Mouse (Mus musculus): ENCODE data around the gene Pgpep1. TPM values are rescaled to one million over a fixed set of nuclear protein-coding genes. Genes with fewer than 3 reads are reported as not detected.

Gene Pgpep1
- polyA plus RNA-seq, 1 experiment: 30.2 TPM

DNA sequence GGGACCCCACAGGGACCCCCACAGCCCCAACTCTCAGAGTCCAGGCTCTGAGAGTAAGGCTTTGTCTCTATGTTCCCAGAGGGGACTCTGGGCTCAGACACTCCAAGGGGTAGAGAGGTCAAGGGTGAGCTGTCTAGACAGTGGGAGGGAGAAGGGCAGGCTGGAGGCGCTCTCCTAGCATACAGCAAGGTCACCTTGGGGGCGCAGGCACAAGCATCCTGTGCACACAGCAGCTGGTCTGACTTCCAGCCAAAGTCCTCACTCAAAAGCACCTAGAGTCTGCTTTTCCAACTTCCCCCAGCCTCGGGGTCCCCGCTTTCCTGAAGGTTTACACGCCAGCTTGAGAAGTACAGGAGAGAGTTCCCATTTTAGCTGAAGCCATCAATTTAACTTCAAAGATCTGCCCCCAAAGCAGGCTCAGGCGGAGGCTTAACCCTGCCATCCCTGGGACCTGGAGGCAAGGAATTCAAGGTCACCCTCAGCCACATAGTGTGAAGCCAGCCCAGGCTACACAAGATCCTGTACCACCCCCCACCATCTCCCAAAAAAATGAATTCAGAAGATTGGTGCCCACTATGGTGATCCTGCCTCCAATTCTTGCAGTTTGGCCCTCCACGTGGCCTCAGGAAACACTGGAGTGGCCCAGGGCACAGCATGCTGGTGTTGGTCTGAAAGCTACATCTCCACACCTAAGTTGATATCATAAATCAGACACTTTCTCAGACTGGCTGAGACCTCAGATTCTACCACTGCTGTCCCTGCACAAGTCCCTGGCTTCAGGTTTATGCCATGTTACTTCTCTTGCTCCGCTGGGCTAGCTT is 12.6 kb downstream of the Pgpep1 start:
- TF ChIP-seq EP300 (IDR thresholded peaks at IDR 0.05; ENCODE audit: insufficient read depth, low read depth, low read length) (peak; percentile 98), CTCF (IDR thresholded peaks at IDR 0.05; ENCODE audit: low read depth, low read length) (no peak)
- H3K27me3 ChIP-seq (ENCODE audit: control insufficient read depth, insufficient read depth, low read length, poor library complexity, severe bottlenecking): no peaks in the 10 kb centered on the region
- peaks cover 30% of the 10 kb centered on the region for H3K4me1 ChIP-seq (ENCODE audit: control insufficient read depth, insufficient read depth, low read length)
- H3K36me3 ChIP-seq (ENCODE audit: control insufficient read depth, insufficient read depth, low read length, poor library complexity, severe bottlenecking): peaks cover 12% of the 10 kb centered on the region; the same call in 1 of the 2 replicates
- no peaks in the 10 kb centered on the region for H3K9me3 ChIP-seq (replicated peaks; ENCODE audit: control insufficient read depth, insufficient read depth, low read length, poor library complexity, severe bottlenecking)
- peak overlapping the region; percentile 73 for H3K27ac ChIP-seq (ENCODE audit: insufficient read depth, low read length)
- H3K9ac ChIP-seq (ENCODE audit: low read depth, poor library complexity, severe bottlenecking): peak overlapping the region; percentile 50
- H3K4me3 ChIP-seq (ENCODE audit: low read depth, low read length): no peak overlapping the region

DNA sequence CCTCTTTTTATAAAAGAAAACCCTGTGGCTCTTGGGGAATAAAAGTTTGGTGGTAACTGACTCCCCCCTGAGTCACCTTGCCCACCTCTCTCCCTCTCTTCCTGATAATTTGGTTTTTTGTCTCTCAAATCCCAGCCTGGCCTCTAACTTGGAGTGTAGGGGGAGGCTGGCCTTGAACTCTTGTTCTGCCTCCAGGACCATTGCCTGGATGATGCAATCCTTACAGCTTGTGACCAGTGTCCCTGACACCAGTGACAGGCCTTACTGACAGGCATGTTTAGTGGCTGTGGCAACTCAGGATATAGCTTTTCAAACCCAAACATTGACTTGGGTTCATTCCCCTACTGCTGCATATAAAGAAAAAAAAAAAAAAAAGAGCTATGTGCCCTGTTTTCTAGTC is 13.4 kb downstream of the Pgpep1 start:
- Histone ChIP-seq H3K27me3 (ENCODE audit: control insufficient read depth, insufficient read depth, low read length, poor library complexity, severe bottlenecking) (no peaks in the 10 kb centered on the region), H3K4me1 (ENCODE audit: control insufficient read depth, insufficient read depth, low read length) (peaks cover 27% of the 10 kb centered on the region), H3K27ac (ENCODE audit: insufficient read depth, low read length) (peak overlapping the region; percentile 73), H3K9ac (ENCODE audit: low read depth, poor library complexity, severe bottlenecking) (peak overlapping the region; percentile 50), H3K9me3 (replicated peaks; ENCODE audit: control insufficient read depth, insufficient read depth, low read length, poor library complexity, severe bottlenecking) (no peaks in the 10 kb centered on the region), H3K4me3 (ENCODE audit: low read depth, low read length) (no peak overlapping the region), H3K36me3 (ENCODE audit: control insufficient read depth, insufficient read depth, low read length, poor library complexity, severe bottlenecking) (peaks cover 9% of the 10 kb centered on the region; the same call in 1 of the 2 replicates)
- TF ChIP-seq POLR2A (IDR thresholded peaks at IDR 0.05; ENCODE audit: insufficient read depth, low read length) (no peak), EP300 (IDR thresholded peaks at IDR 0.05; ENCODE audit: insufficient read depth, low read depth, low read length) (no peak), CTCF (IDR thresholded peaks at IDR 0.05; ENCODE audit: low read depth, low read length) (no peak)

DNA sequence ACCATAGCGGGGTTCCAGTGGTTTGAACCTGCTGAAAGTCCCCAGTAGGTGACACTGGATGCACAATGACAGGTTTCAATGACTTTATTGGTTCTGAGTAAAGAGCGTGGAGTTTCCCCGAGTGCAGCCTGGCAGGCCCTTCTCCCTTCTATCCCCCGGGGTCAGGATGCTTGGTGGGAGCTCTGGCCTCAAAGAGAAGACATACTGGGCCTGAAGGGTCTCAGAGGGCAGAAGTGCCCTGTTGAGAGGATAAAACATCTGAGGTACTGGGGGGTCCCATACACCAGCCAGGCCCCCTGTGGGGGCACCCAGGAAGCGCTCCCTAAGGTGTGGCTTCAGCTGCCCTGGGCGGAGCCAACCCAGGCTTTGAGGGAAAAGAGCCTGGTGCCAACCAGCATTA is 13.8 kb downstream of the Pgpep1 start:
- Histone ChIP-seq H3K36me3 (ENCODE audit: control insufficient read depth, insufficient read depth, low read length, poor library complexity, severe bottlenecking) (peaks cover 9% of the 10 kb centered on the region; the same call in 1 of the 2 replicates), H3K4me1 (ENCODE audit: control insufficient read depth, insufficient read depth, low read length) (peaks cover 27% of the 10 kb centered on the region), H3K9ac (ENCODE audit: low read depth, poor library complexity, severe bottlenecking) (peak overlapping the region; percentile 50), H3K27ac (ENCODE audit: insufficient read depth, low read length) (peak overlapping the region; percentile 73), H3K4me3 (ENCODE audit: low read depth, low read length) (no peak overlapping the region), H3K9me3 (replicated peaks; ENCODE audit: control insufficient read depth, insufficient read depth, low read length, poor library complexity, severe bottlenecking) (no peaks in the 10 kb centered on the region), H3K27me3 (ENCODE audit: control insufficient read depth, insufficient read depth, low read length, poor library complexity, severe bottlenecking) (no peaks in the 10 kb centered on the region)
- TF ChIP-seq CTCF (IDR thresholded peaks at IDR 0.05; ENCODE audit: low read depth, low read length): no peak
- TF ChIP-seq POLR2A (IDR thresholded peaks at IDR 0.05; ENCODE audit: insufficient read depth, low read length): no peak
- TF ChIP-seq EP300 (IDR thresholded peaks at IDR 0.05; ENCODE audit: insufficient read depth, low read depth, low read length): no peak

- TF ChIP-seq POLR2A (IDR thresholded peaks at IDR 0.05; ENCODE audit: insufficient read depth, low read length): no peak
- Histone ChIP-seq H3K27me3 (ENCODE audit: control insufficient read depth, insufficient read depth, low read length, poor library complexity, severe bottlenecking) (no peaks in the 10 kb centered on the region), H3K9ac (ENCODE audit: low read depth, poor library complexity, severe bottlenecking) (peak overlapping the region; percentile 50), H3K4me3 (ENCODE audit: low read depth, low read length) (no peak overlapping the region), H3K9me3 (replicated peaks; ENCODE audit: control insufficient read depth, insufficient read depth, low read length, poor library complexity, severe bottlenecking) (no peaks in the 10 kb centered on the region), H3K27ac (ENCODE audit: insufficient read depth, low read length) (peak overlapping the region; percentile 73), H3K4me1 (ENCODE audit: control insufficient read depth, insufficient read depth, low read length) (peaks cover 25% of the 10 kb centered on the region), H3K36me3 (ENCODE audit: control insufficient read depth, insufficient read depth, low read length, poor library complexity, severe bottlenecking) (peaks cover 8% of the 10 kb centered on the region; the same call in 1 of the 2 replicates)
Observed at GRCm38 (mm10) chr8:70645501-70646224, 14.5 kb downstream of the Pgpep1 start.

- Histone ChIP-seq H3K4me3 (ENCODE audit: low read depth, low read length) (no peak overlapping the region), H3K27me3 (ENCODE audit: control insufficient read depth, insufficient read depth, low read length, poor library complexity, severe bottlenecking) (no peaks in the 10 kb centered on the region), H3K36me3 (ENCODE audit: control insufficient read depth, insufficient read depth, low read length, poor library complexity, severe bottlenecking) (no peaks in the 10 kb centered on the region), H3K4me1 (ENCODE audit: control insufficient read depth, insufficient read depth, low read length) (peaks cover 24% of the 10 kb centered on the region), H3K9me3 (replicated peaks; ENCODE audit: control insufficient read depth, insufficient read depth, low read length, poor library complexity, severe bottlenecking) (no peaks in the 10 kb centered on the region), H3K9ac (ENCODE audit: low read depth, poor library complexity, severe bottlenecking) (no peak overlapping the region), H3K27ac (ENCODE audit: insufficient read depth, low read length) (no peak overlapping the region)
- no peak for TF ChIP-seq POLR2A (IDR thresholded peaks at IDR 0.05; ENCODE audit: insufficient read depth, low read length)
- TF ChIP-seq CTCF (IDR thresholded peaks at IDR 0.05; ENCODE audit: low read depth, low read length): no peak
- no peak for TF ChIP-seq EP300 (IDR thresholded peaks at IDR 0.05; ENCODE audit: insufficient read depth, low read depth, low read length)
Observed at GRCm38 (mm10) chr8:70644065-70644464, 16.1 kb downstream of the Pgpep1 start.

- H3K9me3 ChIP-seq (replicated peaks; ENCODE audit: control insufficient read depth, insufficient read depth, low read length, poor library complexity, severe bottlenecking): no peaks in the 10 kb centered on the region
- H3K36me3 ChIP-seq (ENCODE audit: control insufficient read depth, insufficient read depth, low read length, poor library complexity, severe bottlenecking): no peaks in the 10 kb centered on the region
- H3K4me1 ChIP-seq (ENCODE audit: control insufficient read depth, insufficient read depth, low read length): peaks cover 22% of the 10 kb centered on the region
- H3K27ac ChIP-seq (ENCODE audit: insufficient read depth, low read length): no peak overlapping the region
- H3K9ac ChIP-seq (ENCODE audit: low read depth, poor library complexity, severe bottlenecking): no peak overlapping the region
- H3K27me3 ChIP-seq (ENCODE audit: control insufficient read depth, insufficient read depth, low read length, poor library complexity, severe bottlenecking): no peaks in the 10 kb centered on the region
- no peak for TF ChIP-seq POLR2A (IDR thresholded peaks at IDR 0.05; ENCODE audit: insufficient read depth, low read length)
- TF ChIP-seq CTCF (IDR thresholded peaks at IDR 0.05; ENCODE audit: low read depth, low read length): no peak
- TF ChIP-seq EP300 (IDR thresholded peaks at IDR 0.05; ENCODE audit: insufficient read depth, low read depth, low read length): no peak
- H3K4me3 ChIP-seq (ENCODE audit: low read depth, low read length): no peak overlapping the region
Observed at GRCm38 (mm10) chr8:70643019-70643418, 17.2 kb downstream of the Pgpep1 start.

Measured in ES-Bruce4 (cell line).